Mouse (Mus musculus): ENCODE data around the gene Crot. TPM values are rescaled to one million over a fixed set of nuclear protein-coding genes. Genes with fewer than 3 reads are reported as not detected.

Crot gene
- polyA plus RNA-seq, 1 experiment, result 12.8 TPM

GRCm38 (mm10) chr5:8943836-8944235 lies 53.3 kb downstream of the Crot start:
- TF ChIP-seq POLR2A (IDR thresholded peaks at IDR 0.05; ENCODE audit: borderline replicate concordance, extremely low read depth, insufficient read depth, insufficient read length, poor library complexity, severe bottlenecking) (no peak), CTCF (IDR thresholded peaks at IDR 0.05; ENCODE audit: borderline replicate concordance, extremely low read depth, insufficient read depth, insufficient read length) (no peak)
- no peak for DNase-seq (ENCODE audit: low read depth)

GRCm38 (mm10) chr5:8941266-8941665 lies 55.9 kb downstream of the Crot start:
- peak; percentile 30 for DNase-seq (ENCODE audit: low read depth)

GRCm38 (mm10) chr5:8937965-8938364 lies 59.2 kb downstream of the Crot start:
- DNase-seq (ENCODE audit: low read depth), result no peak
- no peak for TF ChIP-seq POLR2A (IDR thresholded peaks at IDR 0.05; ENCODE audit: borderline replicate concordance, extremely low read depth, insufficient read depth, insufficient read length, poor library complexity, severe bottlenecking)
- no peak for TF ChIP-seq CTCF (IDR thresholded peaks at IDR 0.05; ENCODE audit: borderline replicate concordance, extremely low read depth, insufficient read depth, insufficient read length)

GRCm38 (mm10) chr5:8928440-8928839 lies 68.7 kb downstream of the Crot start:
- DNase-seq (ENCODE audit: low read depth), result no peak
- TF ChIP-seq CTCF (IDR thresholded peaks at IDR 0.05; ENCODE audit: borderline replicate concordance, extremely low read depth, insufficient read depth, insufficient read length), result no peak

GRCm38 (mm10) chr5:8917069-8917468 lies 80.1 kb downstream of the Crot start:
- TF ChIP-seq CTCF (IDR thresholded peaks at IDR 0.05; ENCODE audit: borderline replicate concordance, extremely low read depth, insufficient read depth, insufficient read length) (no peak), POLR2A (IDR thresholded peaks at IDR 0.05; ENCODE audit: borderline replicate concordance, extremely low read depth, insufficient read depth, insufficient read length, poor library complexity, severe bottlenecking) (no peak)
- no peak for DNase-seq (ENCODE audit: low read depth)

- DNase-seq (ENCODE audit: low read depth), result no peak
- TF ChIP-seq POLR2A (IDR thresholded peaks at IDR 0.05; ENCODE audit: borderline replicate concordance, extremely low read depth, insufficient read depth, insufficient read length, poor library complexity, severe bottlenecking) (no peak), CTCF (IDR thresholded peaks at IDR 0.05; ENCODE audit: borderline replicate concordance, extremely low read depth, insufficient read depth, insufficient read length) (no peak)
Observed at GRCm38 (mm10) chr5:8916400-8916799, 80.7 kb downstream of the Crot start.

Other genes starting within 250 kb of the Crot start
- gene Abcb1b, start 199.2 kb downstream of the Crot start, polyA plus RNA-seq (2012; rRNA removed), result 0.35 and 0.59 TPM in 2 replicates
- gene Abcb4, start 103.6 kb downstream of the Crot start, polyA plus RNA-seq (2012; rRNA removed), result 0.34 and 0.45 TPM in 2 replicates
- 5.1 and 6.6 TPM in 2 replicates for gene Tmem243, start 103.3 kb upstream of the Crot start, polyA plus RNA-seq (2012; rRNA removed)
- gene Dmtf1, start 164.5 kb upstream of the Crot start, polyA plus RNA-seq (2012; rRNA removed), result 76.0 and 86.4 TPM in 2 replicates

Measured in brain, embryonic 14.5 days (tissue).